Mouse (Mus musculus) right cerebral cortex, adult 18-20 months (tissue): ENCODE measurements around the gene Hoxa3.

Source experiments
- DNase-seq: peaks from one replicate; pipeline ENCODE4 v3.0.0; 2022; ENCODE audit warnings: mixed read lengths

Hoxa3 gene

GRCm38 (mm10) chr6:52218643-52219215 is 5.6 kb upstream of the Hoxa3 start:
- DNase-seq, result no peak

- DNase-seq, result no peak
Observed at GRCm38 (mm10) chr6:52217895-52218642, 4.9 kb upstream of the Hoxa3 start.

DNA sequence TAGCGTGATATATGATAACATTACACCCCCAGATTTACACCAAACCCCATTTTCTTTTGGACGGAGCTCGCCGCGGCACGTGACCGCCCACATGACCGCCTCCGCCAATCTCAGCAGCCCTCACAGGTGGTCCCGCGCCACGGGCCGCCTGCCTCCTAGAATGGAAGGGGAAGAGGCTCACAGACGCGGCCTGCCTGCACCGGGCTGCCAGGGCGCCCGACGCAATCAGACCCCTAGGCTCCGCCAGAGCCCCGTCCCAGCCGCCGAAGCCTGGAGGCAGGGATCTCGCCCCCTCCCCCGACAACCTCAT is 4.3 kb upstream of the Hoxa3 start:
- no peak for DNase-seq

DNA sequence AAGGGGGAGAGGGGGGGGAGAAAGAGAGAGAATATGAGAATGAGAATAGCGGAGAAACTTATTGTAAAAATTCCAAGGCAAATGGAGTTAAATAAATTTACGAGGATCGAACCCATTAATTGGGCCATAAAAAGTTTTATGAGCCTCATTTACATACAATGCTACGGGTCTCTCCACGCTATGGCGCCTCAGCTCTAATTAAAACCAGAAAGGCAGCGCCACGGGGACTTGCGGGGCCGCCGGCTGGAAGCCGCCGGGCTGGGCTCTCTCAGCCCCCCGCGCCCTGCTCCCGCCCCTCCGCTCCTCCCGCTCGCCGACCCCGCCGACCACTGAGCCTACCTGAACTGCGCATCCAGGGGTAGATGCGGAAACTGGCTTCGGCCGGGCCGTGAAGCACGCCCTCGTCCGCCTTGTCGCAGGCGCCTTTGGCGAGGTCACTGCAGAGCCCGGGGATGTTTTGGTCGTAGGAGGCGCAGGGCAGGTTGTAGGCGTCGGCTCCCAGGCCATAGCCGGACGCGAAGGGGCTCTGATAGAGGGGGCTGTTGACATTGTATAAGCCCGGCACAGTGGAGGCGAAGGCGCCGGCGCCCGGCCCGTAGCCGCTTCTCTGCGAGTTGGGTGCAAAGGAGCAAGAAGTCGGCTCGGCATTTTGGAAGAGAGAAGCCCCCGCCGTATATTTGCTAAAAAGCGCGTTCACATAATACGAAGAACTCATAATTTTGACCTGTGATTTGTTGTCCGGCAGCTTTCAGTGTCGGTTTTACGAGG is 3.7 kb upstream of the Hoxa3 start:
- no peak for DNase-seq

DNA sequence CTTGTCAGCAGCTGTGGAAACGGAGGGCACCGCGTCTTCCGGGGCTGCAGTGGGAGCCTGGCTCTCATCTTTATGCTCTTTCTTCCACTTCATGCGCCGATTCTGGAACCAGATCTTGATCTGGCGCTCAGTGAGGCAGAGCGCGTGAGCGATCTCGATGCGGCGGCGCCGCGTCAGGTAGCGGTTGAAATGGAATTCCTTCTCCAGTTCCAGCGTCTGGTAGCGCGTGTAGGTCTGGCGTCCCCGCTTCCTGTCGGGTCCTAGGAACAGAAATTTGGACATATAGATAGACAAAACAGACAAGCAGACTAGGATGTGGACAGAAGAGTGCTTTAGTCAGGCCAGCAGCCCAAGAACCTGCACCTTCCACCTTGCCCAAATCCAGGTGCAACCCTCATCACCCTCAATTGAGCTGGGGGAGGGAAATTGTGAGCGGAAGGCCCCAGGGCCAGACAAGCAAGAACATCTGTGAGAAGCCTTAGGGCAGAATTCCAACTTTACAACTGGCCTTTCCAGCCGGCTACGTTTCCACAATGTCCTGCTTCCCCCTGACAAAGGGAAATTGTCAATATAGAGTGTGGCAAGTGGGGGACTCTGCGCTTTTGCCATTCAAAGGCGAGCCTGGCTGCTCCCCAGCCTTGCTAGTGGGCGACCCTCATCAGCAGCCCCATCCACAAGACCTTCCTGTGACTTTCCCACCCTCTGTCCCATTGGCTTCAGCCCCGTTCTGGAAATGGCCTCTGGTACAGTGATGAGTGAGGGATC is 2.8 kb upstream of the Hoxa3 start:
- no peak for DNase-seq

GRCm38 (mm10) chr6:52215070-52215469 is 1.9 kb upstream of the Hoxa3 start:
- DNase-seq, result no peak

DNA sequence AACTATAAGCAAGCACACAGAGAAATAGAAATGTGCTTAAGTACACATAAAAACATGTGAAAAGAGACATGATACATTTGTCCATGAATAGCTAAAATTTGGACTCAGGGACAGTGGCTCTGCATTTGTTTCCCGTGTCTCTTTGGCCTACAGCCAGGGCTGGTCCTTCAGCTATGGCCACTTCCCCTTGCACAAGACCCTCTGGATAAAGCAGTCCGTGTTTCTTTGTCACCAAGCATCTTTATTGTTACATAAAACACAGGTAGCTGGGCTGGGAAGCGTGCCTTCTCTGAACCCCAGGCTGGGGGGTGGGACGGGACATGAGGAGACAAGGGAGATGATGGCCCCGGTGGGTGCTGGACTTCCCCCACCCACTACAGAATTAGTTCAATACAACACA is 1.1 kb upstream of the Hoxa3 start:
- no peak for DNase-seq

DNA sequence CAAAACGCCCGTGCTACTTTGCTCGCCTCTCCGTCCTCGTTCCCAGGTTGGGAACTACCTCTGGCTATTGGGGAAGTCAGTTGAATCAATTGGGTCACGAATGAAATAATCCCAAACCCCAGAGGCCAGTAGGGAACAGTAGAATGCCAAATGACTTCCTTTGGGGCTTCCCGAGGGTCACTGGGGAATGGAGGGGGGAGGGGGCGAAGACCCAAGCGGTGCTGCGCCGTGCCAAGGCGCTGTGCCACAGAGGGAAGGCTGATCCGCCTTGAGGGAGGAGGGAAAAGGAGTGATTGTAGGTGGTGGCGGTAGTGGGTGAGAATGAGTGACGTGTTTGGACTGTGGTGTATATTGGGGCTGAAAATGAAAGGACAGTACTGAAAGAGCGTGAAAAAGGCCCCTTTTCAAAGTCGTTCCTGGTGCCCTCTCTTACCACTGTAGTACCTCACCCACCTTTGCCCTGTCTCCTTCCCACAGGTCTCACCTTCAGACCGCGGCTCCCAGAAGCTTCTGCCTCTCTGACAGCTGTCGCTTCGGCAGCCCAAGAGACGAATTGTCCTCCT is 499 bp downstream of the Hoxa3 start:
- DNase-seq, result no peak

DNA sequence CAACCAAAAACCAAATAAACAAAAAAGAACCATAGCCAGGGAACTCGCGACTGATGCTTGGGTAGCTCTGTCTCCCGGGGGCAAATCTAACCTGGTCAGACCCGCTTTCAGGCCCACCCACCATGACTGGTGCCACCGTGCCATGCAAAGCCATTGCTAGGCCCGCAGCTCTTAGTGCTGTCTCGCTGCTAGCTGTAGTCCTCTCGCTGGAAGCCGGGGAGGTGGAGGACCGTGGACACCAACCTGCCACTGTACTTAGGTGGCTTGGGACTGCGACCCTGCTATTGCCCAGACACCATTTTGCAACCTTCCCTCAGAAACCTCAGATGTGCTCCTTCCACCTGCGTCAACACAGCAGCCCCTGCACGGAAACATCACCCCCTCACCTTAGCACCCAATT is 1.2 kb downstream of the Hoxa3 start:
- DNase-seq, result no peak

DNA sequence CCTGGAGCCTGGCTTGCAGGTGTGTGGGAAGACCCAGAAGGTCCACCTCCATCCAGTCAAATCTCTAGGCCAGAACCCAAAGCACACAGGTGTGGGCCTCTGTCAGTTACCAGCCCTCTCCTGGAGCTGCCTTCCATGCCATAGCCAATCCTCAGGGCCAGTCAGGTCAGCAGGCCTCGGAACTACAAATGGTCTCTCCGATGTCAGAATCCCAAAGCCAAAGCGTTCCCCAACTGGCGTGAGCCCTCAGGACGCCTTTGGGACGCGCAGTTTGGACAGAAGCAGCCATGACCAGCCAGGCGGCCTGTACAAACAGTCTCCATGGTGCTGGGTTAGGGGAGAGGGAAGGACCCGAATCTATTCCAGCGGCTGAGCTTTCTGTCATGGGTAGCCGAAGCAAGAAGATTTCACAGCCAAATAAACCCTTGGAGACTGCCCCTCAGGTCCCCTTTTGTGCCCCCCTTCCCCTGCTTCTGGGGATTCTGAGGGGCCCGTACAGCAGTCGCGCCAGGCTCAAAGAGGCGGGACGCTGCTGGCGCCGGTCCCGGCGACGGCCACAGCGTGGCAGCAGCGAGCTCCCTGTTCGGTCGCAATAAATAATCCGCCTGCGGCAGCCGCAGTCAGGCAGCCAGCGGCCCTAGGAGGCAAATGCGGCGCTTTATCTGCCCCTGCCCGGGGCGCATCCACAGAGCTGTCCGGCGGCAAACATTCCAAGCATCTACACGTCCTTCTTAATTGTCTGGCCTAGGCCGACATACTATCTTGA is 1.8 kb downstream of the Hoxa3 start:
- peak; percentile 58 for DNase-seq

GRCm38 (mm10) chr6:52209685-52210046 is 3.5 kb downstream of the Hoxa3 start:
- DNase-seq, result no peak

GRCm38 (mm10) chr6:52208868-52209684 is 4.1 kb downstream of the Hoxa3 start:
- no peak for DNase-seq

GRCm38 (mm10) chr6:52208072-52208867 is 4.9 kb downstream of the Hoxa3 start, which contains the start of gene Hoxa6:
Gene Hoxa6, minus strand, starts transcription at chr6:52208722.
- DNase-seq, result no peak

GRCm38 (mm10) chr6:52207684-52207976 is 5.5 kb downstream of the Hoxa3 start:
- no peak for DNase-seq

DNA sequence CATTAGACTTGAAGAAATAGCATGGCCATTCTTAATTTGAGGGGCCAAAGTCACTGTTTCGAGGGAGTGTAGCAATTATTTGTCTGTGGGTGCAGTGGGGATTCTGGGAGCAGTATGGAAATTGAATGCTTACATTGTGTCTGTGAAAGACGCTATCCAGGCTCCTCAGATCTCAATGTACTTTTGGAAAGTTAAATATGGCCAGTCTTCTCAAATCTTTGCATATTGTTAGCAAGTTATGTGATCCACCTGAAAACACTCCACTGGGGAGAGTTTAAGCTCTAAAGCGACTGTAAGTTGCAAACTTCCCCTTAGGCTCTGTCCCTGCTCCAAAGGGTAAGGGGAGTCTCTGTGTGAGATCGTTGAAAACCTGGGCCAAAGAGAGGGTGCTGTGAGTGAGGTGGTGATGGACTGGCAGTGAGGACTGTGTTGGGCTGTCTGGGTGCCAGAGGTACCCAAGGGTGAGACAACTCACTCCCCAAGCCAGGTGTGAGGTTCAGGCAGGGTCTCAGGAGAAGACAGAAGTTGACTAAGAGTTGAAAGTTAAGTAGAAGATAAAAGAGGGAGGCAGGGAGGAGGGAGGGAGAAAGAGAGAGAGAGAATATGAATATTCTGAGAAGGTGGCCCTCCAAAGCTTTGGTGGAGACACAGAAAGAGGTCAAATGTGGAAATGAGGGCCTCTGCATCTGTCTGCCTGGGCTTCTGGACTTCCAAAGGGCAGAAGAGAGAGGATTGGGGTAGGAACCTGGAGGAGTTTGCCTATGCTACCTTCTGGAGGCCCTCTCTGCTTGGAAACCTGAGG is 6.1 kb downstream of the Hoxa3 start:
- DNase-seq, result no peak

DNA sequence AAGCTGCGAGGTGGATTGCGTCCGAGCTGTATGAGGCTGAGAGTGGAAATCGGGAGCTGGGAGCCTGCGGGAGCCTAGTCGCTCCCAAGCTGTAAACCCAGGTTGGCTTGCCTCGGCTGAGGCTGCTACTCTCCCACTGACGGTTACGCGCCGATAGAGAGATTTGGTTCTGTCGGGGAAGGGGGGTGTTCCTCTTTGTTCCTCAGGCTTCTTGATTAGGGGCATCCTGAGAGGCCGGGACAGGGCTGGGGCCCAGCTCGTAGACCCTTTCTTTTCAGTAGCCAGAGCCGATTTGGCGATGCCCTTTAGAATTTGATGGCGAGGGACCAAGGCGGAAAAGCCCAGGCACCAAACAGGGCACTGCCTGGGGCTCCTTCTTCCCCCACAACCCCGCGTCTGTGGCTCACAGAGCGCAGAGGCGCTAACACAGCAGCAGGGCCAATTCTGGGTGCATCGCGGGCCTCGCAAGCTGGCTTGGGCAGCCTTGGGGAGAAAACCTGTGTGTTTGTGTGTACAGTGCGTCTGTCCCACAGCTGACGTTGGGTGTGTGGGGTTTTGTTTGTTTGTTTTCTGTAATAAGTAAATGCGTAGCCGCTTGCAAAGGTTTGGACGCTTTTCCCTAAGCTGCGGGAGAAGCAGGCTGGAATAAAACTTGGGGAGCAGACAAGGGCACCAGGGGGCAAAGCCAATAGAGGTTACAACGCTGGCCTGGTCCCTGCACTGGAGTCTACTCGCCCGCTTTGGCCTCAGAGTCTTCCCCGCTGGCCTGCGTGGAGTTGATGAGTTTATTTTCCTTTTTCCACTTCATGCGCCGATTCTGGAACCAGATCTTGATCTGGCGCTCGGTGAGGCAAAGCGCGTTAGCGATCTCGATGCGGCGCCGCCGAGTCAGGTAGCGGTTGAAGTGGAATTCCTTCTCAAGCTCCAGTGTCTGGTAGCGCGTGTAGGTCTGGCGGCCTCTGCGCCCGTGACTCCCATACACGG is 7.2 kb downstream of the Hoxa3 start:
- DNase-seq, result no peak

- no peak for DNase-seq
Observed at GRCm38 (mm10) chr6:52205221-52205620, 7.9 kb downstream of the Hoxa3 start.

- no peak for DNase-seq
Observed at GRCm38 (mm10) chr6:52204050-52204752, 8.9 kb downstream of the Hoxa3 start, which contains the start of gene Hoxa5. Gene Hoxa5, minus strand, starts transcription at chr6:52204587.
